Mouse (Mus musculus): Measurements from ENCODE around the gene Nfasc.

Gene Nfasc

DNA sequence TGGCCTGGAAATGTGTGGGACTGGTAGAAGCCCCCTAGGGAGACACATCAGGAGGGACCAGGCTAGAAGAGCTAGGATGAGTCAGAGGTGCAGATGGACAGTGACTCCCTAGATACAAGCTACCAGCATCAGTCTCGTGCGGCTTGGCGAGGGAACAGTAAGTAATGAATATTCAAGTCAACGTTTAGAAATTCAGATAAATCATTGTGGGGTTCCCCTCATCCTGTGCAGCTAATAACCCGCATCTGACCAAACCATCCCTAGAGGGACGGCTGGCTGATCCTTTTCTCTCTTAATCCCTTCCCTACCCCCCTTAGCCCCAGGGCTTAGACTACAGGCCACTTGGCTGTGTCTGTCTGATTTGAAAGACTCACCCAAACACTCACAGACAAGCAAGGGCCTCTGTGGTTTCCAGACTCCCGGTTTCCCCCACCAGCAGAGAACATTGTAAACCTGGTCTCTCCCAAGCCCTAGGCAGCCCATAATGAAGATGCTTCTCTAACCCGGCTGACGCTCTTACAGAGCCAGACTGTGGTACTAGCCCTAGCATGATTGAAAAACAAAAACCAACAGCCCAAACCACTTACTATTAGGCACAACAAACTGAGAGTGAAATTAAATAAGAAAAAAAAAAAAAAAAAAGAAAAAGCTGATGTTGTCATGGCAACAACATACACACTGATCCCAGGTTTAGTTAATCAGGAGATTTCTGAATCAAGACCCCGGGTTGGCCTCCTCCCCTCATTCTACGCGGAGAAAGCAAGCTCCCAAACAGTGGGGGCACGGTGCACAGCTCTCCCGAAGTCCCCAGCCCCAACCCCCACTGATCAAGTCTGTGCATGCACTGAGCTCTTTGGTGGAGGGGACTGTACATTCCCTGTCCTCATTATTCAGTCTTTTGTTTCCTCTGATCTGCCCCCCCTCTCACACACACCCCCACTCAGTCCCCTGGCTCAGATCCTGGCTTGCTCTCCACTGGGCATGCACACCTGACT is 159.5 kb downstream of the Nfasc start:
- DNase-seq (ENCODE audit: low spot score), result no peak

DNA sequence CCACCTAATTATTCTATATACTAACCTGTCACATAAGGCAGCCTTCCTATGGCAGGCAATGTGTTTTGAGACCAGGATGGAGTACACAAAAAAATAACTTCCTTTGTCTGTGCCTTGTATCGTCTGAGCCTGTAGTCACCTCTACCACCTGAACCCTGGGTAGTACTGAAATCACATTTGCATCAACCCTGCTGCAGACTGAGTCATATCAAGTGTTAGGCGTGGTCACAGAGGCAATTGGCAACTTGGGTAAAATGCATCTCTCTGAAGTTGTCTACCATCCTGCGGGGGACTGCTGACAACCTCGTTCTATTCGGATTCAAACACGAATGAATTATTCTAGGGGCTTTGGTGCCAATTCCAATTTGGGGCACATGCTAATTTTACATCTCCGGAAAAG is 161.5 kb downstream of the Nfasc start:
- DNase-seq (ENCODE audit: low spot score), result no peak

DNA sequence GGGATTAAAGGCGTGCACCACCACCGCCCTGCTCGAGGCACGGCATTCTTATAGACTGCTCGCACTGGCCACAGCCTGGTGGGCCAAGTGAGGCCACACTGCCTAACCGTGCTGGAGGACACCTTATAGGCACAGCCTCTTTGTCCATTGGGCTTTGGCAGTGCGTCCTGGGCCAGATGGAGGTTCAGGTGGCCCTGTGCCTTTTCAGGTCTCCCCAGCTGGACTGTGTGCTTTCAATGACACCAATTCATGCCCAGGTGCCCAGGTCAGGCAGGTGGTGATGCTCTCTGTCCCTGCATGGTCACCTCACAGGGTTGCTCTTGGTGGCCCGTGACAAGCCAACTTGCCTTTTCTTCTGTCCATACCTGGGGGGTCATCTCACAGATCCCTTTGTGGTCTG is 164.8 kb downstream of the Nfasc start:
- DNase-seq (ENCODE audit: low spot score), result no peak

DNA sequence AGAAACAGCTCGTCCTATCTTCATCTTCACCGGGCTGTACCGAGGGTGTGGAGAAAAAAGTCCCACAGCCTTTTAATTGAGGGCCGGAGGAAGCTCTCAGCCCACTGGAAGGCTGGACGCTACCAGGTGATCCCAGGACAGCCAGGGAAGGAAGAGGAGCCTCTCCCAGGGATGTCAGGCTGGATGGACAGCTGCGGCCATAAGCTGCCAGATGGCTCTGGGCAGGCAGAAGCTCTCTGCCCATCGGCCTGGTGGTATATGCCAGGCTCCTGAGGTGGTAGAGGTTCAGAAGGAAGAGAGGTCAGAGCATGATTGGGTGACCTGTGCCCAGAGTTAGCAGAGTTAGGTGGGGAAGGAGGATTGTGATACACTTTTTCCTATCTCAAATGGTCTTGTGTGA is 168.7 kb downstream of the Nfasc start:
- no peak for DNase-seq (ENCODE audit: low spot score)

DNA sequence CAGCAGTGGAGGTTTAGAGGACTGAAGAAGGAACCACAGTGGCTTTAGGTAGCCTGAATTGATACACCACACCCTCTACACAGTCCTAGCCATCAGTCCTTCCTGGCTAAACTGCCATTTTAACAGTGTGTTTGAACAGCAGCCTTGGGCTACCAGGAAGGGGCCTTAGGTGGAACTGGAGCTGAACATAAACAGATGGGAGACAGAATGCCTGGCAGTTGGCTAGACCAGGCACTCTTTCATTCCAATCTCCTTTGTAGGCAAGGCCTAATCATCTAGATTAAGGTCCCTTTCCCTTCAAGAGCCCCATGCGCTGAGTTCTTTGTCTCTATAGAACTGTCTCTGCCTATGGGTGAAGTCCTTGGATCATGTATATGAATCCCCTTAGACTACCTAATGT is 170.0 kb downstream of the Nfasc start:
- no peak for DNase-seq (ENCODE audit: low spot score)

DNA sequence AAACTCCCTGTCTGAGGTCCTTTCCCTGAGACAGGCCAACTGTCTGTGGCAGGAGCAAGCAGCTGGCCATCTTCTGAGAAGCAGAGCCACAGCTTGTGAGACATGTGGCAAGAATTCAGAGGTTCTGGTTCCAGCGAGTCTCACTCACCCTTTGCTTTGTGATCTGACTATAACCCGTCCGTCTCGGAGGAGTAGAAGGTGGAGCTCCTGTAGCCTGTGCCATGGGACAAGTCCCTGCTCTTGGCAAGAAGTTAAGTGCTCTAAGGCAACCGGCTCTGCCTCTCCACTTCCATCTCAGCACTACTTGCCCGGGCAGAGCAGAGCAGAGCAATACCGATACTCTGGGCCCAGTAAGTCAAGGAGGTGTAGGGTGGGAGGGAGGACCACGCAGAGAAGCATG is 170.7 kb downstream of the Nfasc start:
- no peak for DNase-seq (ENCODE audit: low spot score)

DNA sequence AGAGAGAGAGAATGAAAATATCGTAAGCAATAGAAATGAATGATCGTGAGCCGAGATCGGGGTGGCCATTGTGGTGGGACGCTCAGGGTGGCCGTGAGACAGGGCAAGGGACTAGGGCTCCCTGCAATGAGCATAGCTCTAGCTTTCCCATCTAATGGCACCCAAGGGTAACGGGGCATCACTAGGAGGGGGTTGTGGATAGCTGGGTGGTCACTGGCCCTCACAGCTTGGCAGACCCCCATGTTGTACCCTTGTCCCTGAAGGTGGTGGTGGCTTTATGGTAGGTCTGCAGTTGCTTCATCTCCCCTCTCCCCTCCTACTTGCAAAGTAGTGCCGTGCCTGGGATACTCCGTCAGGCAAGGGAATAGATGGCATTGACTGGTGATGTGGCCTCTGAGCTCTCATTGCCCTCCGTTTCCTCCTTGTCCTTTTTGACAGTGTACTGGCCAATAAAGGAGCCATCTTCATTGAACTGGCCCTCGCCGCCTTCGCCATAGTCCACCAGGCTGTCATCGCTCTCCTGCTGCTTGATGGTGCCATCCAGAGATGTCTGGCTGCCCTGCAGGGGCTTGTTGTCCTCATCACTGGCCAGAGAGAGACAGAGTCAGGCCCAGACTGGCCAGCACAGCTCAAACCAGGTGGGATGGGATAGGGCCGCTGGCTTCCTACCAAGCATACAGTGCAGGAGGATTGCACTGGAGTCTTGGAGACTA is 171.4 kb downstream of the Nfasc start:
- no peak for DNase-seq (ENCODE audit: low spot score)

DNA sequence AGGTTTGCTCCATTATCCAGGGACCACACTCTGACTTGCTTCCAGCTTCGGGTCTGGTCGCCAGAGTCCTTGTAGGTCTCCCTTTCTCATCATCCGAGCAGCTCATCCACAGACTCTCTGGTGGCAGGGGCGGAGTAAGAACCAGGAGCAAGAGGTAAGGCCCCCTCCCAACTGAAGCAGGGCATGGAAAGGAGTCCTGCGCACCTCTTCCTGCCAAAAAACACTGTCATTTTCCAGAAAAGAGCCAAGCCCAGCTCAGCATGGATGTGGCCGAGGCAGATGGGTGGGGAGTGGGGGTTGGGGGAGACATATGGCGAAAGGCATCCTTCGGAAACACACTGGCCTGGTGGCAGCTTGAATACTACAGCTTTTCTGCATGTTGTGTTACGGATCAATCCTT is 172.1 kb downstream of the Nfasc start:
- DNase-seq (ENCODE audit: low spot score), result no peak

DNA sequence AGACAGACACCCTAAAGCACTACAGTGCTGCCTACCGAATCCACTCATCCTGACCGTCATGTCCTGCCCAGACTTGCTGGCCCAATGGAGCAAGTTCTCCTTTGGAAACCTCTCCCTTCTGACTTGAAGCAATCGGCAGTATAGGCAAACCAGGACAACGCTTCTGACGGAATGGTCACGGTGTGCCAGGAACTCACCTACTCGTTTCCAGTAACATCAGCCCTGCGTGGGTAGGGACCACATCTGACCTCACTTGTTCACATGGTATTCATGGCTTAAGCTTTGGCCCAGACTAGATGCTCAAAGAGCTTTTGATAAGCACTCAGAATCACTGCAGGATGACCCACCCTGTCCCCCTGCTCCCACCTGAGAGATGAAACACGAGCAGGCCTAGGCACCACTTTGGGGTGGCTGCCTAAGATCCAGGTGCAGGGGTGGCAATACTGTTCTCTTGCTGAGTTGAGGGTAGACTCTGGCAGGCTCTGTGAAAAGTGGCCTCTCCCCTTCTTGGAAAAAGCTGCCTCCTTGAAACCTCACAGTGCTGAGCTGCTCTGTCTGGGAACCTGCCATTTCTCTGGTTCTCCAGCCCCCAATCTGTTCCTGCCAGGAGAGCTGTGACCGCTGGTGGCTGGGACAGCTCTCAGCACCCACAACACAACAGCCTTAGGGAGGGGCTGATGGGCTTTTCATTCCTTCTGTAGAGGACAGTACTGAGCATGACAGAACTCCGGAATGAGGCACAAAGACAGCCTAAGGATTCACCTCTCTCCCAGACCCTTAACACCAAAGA is 174.1 kb downstream of the Nfasc start:
- DNase-seq (ENCODE audit: low spot score), result no peak

DNA sequence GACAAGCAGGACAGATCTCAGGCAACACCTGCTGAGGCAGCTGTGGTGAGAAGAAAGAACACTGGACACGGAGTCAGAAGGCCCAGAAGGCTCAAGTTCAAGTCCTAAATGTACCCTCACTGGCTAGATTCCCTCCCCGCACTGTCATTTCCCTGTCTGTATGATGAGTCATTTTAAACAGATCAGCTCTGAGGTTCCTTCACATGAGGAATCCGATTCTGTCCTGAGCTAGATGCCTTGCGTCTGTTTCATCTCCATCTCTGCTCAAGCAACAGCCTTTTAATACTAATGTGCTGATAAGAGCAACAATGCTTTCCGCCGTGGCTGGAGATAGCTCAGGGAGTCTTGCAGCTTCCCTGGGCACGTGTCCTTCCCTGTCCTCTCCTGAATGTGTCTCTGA is 175.8 kb downstream of the Nfasc start:
- no peak for DNase-seq (ENCODE audit: low spot score)

DNA sequence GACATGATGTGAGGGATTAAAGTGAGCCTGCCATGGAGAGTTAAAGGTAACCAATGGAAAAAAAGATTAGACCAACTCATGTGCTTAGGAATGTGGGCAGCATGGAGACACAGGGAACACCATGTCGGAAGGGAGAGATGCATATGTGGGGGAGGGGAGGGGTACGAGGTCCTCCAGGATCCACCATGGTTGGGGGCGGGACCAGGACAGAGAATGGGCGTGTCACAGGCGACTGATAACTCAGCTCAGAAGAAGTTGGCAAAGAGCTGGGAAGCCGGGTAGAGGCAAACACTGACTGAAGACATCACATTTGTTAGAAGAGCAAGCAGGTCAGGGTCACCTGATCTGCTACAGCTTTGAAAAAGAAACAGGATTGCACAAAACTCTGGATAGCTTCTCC is 176.7 kb downstream of the Nfasc start:
- DNase-seq (ENCODE audit: low spot score), result no peak

DNA sequence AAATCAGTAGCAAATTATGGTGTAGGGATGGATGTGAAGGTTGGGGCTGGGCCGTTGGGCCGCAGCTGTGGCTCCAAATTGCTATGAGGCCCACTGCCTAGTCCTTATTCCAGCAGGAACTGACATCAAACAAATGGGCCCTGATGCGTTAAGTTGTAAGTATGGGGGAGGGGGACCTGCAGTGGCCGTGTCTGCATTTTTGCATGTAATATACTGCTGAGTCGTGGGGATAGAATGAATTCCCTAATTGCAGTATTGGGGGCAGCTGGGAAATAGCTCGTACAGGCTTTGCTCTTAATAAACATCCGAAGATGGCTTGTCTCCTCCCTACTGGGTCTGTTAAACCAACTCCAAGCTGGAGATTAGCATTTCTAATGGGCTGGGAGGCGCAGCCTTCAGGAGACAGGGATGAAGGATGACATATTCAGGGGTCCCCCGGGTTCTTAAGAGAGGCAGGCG is 179.2 kb downstream of the Nfasc start:
- DNase-seq (ENCODE audit: low spot score), result no peak

DNA sequence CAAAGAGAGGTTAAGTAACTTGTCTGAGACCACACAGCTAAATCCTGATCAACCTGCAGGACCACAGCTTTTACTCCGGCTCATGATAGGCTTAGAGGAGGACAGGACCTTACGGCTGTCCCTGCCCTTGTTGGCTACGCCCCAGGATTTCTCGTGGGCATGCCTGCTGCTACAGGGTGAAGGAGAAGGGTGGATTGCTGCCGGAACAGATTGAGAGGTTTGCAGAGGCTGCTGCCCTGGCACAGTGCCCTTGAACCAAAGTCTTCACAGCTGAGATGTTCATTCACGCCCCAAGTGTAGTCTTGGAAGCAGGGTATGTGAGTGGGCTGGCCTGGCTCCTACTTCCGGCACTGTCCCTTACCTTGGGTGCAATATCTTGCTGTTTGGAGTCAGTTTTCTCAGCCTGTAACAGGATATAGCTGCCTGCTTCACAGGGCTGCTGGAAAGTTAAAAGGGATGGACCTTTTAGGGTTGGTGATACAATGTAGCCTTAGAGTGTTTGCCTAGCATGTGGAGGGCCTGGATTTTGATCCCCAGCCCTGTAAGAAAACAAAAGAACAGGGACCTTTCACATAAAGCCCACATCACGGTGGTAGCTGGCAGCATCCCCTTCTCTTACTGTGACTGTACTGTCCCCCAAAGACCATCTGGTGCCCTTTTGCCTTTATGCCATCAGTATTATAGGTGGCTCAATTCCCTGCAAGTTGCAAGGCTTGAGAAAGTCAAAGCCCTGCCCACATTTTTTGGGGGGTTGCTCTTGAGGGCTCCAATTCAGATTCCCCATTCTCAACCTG is 180.5 kb downstream of the Nfasc start:
- DNase-seq (ENCODE audit: low spot score), result no peak

DNA sequence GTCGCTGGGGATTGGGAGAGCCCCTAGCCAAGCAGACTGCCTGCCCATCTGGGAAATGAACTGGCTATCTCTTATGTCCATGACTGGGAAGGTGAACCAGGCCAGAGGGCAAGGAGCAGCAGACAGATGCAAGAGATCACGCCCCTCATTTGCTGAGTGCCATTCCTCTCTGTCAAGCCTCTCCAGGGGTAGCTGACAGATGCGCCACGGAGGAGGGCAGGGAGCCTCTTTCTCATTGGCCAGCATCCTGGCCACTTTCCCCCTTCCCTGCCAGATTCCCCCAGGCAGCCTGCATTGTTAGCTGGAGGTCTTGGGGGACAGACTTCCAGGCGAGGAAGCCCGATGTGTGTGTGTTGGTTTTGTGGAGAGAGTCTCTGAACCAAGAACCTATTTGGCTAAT is 182.6 kb downstream of the Nfasc start:
- DNase-seq (ENCODE audit: low spot score), result no peak

DNA sequence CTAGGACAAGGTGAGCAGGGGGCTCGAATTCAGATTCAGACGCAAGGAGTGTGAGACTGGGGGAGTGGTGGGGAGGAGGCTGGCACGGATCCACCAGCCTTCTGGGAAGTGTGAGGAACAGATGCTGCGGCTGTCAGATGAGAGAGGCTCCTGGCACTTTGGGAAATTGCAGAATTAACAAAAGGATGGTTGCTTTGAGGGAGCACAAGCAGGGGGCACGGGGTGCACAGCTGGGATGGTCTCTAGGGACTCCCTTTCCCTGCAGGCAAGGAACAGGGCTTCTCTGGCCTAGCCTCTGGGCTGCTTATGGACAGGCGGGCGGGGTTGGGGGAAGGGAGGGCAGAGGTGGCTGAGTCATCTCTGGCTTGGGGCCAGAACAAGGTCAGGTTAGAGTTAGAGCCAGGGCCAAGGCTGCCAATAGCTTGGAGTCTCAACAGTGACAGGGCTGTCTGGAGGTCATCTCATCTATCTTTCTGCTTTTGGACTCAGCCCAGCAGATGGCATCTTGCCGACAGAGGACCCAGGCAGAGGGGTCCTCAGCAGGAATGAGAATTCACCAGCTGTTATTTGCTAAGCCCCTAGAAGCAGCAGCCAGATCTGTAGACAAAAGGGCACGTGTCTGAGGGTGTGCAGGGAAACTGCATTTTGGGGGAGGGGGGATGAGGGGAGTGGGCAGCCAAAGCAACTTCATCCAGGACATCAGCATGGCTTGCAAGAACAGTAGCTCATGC is 183.5 kb downstream of the Nfasc start:
- no peak for DNase-seq (ENCODE audit: low spot score)

DNA sequence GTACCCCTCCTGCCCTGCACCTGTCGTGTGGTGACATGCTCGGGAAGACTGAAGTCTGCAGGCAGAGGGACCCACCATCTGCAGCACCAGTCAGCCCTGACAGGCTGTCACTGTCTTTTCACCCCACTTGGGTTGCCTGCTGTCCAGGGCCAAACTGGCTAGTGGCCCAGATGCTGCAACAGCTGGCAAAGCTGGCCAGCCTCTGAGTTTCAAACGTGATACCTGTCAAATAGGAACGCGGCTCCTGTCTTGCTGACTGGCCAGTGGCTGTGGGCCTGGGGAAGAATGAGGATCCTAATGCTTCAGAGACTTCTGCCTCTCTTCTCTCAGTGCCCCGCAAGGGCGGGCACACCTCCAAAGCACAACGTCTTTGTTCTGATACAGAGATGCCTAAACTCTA is 197.8 kb downstream of the Nfasc start:
- no peak for DNase-seq (ENCODE audit: low spot score)

DNA sequence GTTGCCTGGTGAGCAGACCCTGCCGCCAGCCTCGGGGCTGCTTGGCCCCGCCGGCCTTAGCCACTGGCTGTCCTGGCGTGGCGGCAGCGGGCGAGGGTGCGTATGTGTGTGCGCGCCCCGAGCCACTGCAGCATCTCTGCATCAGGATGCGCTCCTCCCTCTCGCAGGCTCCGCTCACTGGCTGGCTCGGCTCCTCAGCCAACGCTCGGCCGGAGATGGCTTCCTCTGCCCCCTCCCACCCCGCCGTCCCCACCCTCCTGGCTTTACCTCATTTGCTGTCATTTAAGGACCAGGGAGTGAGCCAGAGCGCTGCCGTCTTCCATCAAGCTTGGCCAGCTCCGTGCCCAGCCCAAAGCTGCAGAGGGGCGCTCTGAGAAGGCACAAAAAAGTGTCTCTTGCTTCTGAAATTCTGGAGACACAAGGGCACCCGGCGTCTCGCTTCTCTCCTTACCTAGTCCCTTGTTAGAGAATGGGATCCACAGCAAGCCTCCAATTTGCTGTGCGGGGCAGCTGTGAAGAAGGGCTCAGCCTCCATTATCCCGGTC is 198.8 kb downstream of the Nfasc start, which contains the start of gene Cntn2:
Gene Cntn2, minus strand, starts transcription at position 495 of the 545 bp plus-strand sequence.
- DNase-seq (ENCODE audit: low spot score), result no peak

DNA sequence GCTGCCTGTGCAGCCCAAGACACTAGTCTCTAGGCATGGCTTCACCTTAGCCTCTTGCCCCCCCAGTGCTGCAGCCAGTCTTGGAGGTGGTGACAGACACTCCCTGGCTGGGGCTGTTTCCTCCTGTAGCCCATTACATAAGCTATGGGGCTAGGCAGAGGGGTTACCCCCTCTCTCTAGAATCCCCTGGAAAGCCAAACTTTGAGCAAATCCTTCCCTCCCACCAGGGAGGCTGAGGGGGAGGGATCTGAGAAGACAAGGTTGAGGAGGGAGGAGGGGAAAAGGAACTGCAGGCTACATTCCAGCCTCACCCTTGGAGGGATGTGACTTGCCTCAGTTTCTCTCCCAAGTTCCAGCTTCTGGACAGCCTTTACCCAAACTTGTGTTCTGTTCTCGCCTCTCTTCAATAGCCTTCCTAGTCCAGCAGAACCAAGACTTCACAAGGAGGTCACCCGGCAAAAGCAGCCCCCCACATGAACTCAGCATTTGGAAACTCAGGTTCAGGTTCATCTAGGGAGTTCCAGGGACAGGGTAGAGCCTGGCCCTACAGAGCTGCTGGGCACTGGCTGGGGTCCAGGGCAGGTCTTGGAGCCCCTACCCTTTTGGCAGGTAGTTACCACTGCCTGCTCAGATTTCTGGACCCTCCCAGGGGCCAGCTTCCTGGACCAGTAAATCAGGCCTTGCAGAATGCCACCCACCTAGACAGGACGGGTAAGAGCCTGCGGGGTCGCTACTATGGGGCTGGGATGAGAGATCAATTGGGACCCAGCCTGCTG is 199.6 kb downstream of the Nfasc start:
- DNase-seq (ENCODE audit: low spot score), result no peak

DNA sequence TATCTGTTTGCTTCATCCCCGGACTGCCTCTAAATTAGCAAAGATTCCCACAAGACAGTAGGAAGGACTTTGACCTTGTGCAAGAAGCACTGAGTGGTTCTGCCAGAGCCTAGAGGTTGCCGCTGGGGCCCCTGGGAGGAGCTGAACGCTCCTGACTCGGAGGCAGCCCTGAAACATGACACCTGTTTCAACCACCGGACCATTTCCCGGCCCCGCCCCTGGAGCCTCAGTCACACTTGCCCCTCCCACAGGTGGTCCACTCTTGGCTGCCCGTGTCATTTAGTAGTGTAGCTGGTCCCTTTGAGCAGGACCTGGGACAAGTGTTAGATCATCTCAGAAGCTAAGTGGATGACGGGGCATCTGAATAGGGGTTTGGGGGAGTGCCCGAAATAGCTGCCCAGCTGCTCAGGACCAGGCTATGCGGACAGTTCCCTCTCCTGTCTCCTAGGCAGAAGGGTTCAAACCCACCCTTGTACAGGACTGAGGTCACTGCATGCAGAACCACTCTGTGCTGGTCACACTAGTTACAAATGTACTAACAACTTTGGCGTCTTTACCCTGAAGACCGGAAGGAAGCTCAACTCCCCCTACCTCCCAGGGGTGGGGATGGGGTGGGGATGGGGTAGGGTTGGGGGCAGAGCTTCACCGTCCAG is 200.3 kb downstream of the Nfasc start:
- no peak for DNase-seq (ENCODE audit: low spot score)

Data from ovary, postnatal 10 days (tissue).